Mouse (Mus musculus) 3T3-L1 (cell line): ENCODE results near the gene Scn10a.
A peak's percentile ranks its signal among the peaks of the same experiment; 100 is the strongest.

Experiments
- DNase-seq: peaks from one replicate; pipeline ENCODE4 v3.0.0-alpha.2; 2015; ENCODE audit warnings: low read depth, low spot score

Scn10a gene

DNA sequence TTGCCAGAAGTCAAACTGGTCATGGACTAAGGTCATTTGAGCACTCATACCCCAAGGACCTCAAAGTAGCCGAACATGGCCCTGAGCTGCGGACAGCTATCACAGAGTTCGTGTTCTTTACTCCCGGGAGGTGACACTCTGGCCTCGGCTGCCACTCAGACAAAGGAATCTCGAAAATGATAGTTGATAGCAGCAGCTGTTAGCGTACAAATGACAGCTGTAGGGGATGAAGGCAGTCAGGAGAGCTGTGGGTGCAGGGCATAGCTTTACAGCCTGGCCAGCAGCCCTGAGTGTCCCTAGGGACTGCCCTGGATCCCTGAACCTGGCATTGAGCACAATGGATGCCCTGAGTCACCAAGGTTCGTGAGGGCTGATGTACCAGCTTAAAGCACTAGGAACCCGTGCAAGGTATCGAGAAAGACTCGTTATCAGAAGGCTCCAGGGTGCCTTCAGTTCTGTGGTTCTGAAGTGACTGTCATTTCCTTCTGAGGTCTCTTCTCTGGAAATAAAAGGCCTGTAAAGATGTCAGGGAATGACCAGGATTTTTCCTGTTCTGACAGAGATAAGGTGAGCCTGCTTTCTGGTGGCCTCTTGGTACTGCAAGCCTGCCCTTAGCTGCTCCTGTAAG lies 84.8 kb downstream of the Scn10a start:
- DNase-seq, result peak; percentile 12

DNA sequence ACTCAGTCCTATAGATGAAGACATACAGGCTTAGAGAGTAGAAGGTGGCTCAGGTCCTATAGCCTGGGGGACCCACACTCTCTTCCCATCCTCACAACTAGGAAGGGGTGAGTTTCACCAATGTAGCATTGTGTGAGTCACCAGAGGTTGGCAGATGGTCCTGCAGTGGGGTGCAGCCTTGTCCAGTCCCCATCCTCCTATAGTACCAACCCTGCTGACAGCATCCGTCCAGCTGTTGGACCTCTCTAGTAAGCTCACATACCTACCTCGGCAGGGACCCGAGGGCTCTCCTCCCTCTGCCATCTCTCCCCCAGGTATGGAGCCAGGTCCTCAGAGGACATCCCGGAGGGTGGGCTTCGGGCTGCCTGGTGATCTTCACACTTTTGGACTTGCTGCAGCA lies 85.6 kb downstream of the Scn10a start:
- DNase-seq, result no peak

DNA sequence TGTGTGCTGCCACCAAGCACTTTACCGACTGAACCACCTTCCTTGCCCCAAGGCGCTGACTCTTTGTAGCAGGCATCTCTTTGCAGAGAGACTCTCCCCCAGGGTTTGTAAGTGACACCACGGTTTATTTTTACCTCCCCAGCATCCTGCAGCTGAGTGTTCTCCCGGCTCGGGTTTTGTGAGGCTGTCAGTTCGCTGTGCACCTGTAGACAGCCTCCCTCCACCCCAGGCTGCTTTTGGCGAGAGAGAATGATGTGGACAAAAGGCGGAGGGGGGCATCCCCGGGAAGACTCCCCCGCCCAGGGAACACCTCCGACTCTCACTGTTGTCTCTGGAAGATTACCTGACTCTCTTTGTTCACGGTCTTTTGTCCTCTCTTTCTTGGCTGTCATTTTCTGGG lies 86.3 kb downstream of the Scn10a start:
- peak; percentile 44 for DNase-seq

- DNase-seq, result peak; percentile 86
Measured at GRCm38 (mm10) chr9:119631899-119632533, 87.1 kb downstream of the Scn10a start.

DNA sequence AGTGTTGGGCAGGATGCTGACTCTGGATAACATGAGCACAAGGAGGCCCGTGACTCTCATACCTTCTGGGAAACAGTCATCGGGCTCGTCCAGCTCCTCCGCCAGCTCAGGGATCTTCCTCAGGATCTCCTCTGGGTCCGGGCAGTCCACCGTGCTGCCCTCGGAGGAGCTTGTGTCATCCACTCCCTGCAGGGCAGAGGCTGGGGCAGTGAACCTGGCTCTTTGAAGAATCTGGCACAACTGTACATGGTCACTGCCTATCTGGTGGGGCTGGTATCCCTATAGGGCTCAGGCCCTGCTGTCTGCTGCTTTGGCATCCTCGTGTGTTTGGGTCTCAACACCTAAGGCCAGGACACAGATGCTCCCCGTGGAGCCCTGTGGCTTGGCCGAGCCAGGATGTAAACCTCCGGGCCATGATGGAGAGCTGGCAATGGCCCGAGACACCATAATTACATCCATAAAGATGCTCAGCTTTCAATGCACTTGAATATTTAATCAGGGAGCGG lies 87.7 kb downstream of the Scn10a start:
- DNase-seq, result no peak

DNA sequence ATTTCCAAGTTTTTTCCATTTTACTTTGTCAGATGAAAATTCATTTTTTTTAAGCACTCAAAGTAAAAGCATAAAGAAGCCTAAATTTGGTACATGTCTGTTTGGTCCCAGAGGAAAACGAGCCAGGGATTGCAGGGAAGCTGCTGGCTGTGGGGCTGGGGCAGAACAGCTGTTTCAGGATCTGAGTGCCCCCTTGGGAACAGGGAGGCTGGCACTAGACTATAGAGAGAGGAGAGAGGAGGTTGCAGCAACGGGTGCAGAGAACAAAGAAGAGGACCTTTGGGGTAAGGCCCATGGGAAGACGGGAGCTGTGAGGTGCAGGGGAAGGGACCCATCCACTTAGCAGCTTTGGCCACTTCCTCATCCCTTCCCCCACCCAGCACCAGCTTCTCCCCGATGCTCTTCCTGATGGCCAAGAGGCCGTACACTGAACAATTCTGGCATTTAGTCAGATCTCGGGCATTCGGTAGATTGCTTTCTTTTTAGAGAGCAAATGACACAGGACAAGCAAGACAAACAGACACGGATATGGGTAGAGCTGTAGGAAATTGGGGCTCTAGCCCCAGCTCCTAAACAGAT lies 90.3 kb downstream of the Scn10a start:
- DNase-seq, result no peak

- DNase-seq, result no peak
Measured at GRCm38 (mm10) chr9:119627227-119627626, 91.9 kb downstream of the Scn10a start.

DNA sequence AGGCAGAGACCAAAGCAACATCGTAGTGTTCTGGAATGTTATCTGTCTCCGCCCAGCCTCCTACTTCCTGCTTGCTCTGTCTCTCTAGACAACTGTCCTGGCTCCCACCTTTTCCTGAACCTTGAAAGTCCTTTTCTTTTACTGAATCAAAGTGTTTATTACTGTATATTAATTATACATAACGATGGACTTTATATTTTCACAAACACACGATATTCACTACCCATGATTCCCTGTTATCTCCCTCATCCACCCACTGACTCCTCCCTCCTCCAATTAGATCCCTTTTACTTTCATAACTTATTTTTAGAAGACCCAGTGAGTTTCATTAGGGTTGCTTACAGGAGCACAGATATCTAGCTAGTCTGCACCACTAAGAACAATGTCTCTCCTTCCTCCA lies 95.0 kb downstream of the Scn10a start:
- DNase-seq, result no peak

- no peak for DNase-seq
Measured at GRCm38 (mm10) chr9:119614798-119615197, 104.3 kb downstream of the Scn10a start.

GRCm38 (mm10) chr9:119610563-119611166 lies 108.5 kb downstream of the Scn10a start:
- no peak for DNase-seq

GRCm38 (mm10) chr9:119606906-119607305 lies 112.2 kb downstream of the Scn10a start:
- DNase-seq, result no peak

DNA sequence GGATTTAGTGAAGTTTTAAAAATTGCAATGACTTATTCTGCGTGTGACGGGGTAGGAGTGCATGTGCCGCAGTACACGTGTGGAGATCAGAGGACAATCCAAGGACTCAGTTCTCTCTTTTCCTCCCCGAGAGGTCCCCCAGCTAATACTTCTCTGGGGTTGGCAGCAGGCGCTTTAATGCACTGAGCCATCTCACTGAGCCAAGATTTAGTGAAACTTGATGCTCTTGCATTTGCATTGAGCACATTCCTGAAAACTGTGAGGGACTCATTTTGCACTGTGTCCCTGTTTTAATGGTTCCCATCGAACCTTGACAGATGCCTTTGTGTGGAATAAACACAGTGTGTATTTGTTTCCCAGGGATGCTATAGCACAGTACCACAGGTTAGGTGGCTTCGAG lies 114.5 kb downstream of the Scn10a start:
- DNase-seq, result no peak

DNA sequence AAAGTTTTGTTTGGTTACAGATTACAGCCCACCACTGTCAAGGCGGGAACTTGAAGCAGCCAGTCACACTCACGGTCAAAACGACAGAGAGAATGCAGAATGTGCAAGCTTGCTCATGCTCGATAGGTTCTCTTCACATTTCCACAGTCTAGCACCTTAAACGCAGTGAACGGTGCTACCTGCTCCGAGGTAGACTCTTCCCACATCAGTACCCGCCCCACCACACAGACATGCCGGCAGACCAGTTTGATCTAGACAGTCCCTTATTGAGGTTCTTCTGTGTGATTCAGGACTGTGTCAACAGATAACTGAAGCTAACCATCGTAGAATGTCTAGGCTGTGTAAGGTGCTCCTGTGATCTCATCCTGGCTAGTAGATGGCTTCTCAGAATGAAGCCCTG lies 120.6 kb downstream of the Scn10a start:
- DNase-seq, result no peak

DNA sequence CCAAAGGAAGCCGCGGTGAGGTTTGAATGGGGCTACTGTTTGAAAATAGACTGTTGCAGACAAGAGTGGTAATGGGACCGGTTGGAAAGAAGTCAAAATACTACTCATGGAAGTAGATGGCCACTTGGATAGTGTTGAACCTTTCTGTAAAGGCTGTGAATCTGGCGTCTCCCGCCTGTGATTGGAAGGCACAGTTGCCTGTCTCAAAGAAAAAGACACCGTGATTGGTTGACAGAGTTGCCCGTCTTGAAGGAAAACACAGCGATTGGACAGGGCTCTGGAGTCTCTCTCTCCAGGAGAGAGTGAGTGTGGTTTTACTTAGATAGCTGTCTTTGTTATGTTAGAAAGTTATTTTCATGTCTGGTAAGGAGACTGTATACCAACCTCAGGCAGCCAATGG lies 121.8 kb downstream of the Scn10a start:
- DNase-seq, result no peak

GRCm38 (mm10) chr9:119589592-119589991 lies 129.5 kb downstream of the Scn10a start:
- DNase-seq, result no peak

- no peak for DNase-seq
Measured at GRCm38 (mm10) chr9:119588763-119589449, 130.2 kb downstream of the Scn10a start.

GRCm38 (mm10) chr9:119580668-119581067 lies 138.5 kb downstream of the Scn10a start:
- peak; percentile 74 for DNase-seq

DNA sequence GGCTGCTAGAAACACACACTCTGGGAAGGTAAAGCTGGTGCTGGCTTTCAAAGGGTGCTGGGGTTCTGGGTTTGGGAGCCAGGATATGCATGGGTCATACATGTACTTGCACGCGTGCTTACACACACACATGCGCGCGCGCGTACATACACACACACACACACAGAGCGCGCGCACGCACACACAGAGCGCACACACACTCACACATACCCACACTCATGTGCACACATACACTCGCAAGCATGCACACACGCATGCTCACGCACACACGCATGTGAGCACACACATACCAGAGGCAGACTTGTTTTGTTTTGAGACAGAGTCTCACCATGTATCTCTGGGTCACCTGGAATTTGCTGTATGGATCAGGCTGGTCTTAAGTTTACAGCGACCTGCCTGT lies 138.9 kb downstream of the Scn10a start:
- DNase-seq, result no peak

GRCm38 (mm10) chr9:119578636-119579438 lies 140.3 kb downstream of the Scn10a start, which contains the start of gene Scn5a:
Scn5a (minus strand) TSS chr9:119579016.
- no peak for DNase-seq

DNA sequence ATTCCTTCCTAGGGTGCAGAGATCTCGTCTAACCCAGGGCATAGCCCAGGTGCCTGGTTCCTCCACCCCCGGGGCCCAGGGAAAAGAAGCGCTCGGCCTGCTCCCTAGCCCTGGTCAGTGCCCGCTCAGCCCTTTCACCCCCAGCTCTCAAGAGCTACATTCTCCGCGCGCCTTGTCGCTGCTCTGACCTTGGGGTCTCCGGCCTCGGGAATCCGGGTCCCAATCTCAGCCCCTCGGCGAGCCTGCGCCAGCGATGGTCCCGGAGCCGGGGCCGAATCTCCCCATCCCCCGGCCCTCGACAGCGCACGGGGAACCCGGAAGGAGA lies 140.8 kb downstream of the Scn10a start:
- DNase-seq, result no peak

- no peak for DNase-seq
Measured at GRCm38 (mm10) chr9:119576977-119577376, 142.1 kb downstream of the Scn10a start.
